Mouse (Mus musculus) spleen, postnatal 4 days (tissue): ENCODE results near the gene Aurka.
A peak's percentile ranks its signal among the peaks of the same experiment; 100 is the strongest.

Source experiments
- DNase-seq, 2 experiments: peaks; one replicate each; pipeline ENCODE4 v3.0.0; 2022; ENCODE audit warnings: low spot score in 2 of 2

Aurka gene

DNA sequence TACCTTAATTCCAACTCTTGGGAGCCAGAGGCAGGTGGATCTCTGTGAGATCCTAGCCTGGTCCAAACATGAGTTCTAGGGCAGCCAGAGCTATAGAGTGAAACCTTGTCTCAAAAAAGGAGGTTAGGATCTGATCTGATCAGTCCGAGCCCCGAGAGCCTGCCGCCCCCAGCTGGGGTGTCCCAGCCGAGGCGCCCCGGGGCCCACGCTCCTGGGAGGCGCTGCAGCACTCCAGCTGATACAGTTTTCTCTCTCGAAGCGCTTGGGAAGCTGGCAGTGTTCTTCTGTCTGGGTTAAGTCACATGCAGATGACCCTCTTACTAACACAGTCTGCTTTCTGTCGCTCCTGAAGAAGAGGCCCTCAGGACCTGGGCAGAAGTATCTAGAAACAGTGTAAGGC is 11.0 kb upstream of the Aurka start:
- no peak for DNase-seq

DNA sequence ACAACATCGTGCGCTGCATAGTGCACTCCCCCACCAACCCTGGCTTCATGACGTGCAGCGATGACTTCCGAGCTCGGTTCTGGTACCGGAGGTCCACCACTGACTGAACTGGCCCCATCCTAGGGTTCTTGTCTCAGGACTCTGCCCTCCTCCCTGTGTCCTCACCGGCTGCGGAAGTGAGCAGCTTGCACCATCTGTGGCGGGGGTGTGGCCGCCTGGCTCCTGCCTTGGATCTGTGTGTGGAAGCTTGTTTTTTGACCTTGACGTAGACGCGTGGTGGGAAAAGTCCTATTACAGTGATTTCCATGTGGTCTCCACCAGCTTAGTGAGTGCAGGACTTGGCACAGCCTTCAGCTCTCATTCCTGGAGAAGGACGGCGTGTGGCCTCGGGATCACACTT is 10.2 kb upstream of the Aurka start:
- DNase-seq, result no peak

DNA sequence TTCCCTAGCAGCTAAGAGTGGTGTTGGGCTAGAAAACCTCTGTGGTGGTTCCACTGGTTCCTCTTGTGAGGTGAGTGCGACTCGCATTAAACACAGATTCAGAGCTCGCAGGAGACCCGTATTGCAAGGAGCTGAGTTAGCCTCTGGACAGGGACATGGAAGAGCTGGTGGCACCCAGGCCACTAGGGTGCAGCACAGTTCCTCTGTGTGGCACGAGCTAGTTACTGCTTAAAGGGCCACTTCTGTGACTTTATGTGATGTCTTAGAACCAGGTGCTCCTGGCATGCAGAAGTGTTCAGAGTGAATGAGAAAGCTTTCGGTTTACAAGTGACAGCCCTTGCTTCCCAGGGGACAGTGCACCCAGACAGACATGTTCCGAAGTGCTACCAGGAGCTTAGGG is 8.0 kb upstream of the Aurka start:
- peak; percentile 55 to 77 for DNase-seq

DNA sequence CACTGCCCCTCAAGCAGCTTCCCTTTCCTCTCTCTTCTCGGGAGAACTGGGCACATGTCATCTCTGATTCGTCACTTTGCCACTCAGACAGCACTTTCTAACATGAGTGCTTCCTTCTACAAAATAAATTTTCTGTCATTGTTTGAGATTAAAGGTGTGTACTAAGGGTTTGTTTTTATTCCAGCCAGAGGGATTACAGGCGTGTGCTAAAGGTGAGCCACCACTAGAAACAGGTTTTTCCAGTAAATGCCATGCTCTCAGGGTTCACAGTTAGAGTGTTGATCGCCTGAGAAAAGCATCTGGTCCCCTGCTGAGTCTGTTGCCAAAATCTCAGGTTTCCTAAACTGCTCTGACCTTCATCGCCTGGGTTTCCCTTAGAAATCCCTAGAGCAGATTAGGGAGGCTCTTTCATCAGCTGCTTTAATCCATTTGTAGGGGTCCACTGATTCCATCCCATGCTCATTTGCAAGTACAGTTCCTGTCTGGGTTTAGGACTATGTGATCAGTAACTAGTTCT is 6.7 kb upstream of the Aurka start:
- no peak for DNase-seq

DNA sequence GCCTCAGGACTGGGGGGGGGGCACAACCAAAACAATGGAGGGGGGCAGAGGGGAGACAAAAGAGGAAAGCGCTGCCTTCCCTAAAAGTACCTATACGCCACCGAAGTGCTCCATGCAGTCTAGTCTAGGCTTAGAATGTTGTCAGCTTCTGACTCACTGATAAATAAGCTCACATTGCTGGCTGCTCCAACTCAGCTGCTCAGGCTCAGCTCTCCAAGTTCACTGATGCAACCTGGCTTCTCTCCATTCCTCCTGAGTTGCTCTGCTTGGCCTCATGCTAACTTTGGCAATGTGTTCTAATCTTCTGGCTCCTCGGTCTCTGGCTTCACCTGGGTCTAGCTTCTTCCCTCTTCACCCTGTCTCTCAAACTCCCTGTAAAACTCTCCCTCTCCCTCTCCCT is 6.2 kb upstream of the Aurka start:
- DNase-seq, result no peak

DNA sequence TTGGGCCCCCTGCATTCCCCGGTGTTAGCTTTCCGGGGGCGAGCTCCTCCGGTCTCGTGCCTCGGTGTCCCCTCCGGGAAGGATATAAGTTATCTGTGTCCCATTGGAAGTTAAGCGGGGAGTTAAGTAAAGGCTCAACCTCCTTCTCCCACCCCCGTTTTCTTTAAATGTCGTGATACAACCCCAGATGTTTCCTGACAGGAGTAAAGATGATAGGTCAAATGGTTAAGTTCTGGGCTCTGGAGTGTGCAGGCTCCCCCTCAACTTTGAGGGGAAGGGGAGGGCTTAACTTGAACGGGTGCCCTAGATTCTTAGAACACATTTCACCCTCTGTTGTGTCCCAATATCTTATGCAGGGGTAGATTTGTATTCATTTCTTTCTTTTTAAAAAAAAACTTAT is 923 bp upstream of the Aurka start:
- DNase-seq, result no peak

DNA sequence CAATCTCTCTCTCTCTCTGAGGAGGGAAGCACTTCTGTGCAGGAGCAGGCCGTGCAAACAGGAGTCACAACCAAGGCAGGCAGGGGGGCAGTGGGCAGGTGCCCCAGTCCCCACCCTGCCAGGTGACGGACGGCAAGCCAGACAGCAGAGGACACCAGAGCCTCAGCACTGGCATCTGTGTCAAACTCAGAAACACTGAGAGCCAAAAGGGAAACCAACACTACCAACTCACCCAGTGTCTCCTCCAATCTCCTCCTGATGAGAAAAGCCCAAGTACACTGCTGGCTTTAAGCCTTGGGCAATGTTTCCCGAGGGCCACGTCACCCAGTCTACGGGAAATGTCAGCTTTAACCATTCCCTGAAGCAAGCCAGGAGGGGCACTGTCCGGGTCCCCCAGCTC is 7.2 kb downstream of the Aurka start:
- DNase-seq, result no peak

DNA sequence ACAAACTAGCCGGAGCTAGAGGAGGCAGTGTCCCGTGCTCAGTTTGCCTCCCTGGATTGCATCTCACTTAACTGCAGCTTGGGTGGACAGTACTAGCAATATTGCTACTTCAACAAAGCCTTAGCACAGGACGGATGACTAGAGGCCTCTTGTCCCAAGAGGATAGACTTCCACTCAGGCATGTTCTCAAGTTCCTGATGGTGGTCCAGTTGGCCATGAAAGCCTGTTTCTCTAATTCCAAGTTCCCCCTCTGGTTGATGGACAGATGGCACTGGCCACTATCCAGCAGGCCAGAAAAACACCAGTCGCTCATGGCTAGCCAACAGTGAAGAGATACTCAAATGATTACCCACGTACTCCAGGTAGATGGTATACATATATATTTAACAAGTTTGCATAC is 14.5 kb downstream of the Aurka start:
- DNase-seq, result no peak

DNA sequence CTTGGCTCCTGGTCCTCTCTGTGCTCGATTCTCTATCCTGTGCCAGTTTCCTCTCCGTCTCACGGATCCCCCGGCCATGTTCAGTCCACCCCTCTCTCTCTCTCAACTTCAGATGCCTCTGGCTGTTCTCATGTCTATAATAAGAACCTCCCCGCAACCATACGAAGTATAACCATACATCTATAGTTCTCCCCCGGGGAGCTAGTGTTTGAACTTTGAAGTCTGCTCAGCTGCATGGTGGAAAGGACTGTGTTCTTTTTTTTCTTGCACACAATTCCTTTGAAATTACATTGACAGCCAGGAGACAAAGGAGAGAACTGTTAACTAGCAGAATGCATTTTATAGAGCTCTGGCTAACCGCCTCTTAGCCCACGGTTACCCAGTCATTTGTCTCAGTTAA is 15.6 kb downstream of the Aurka start:
- no peak for DNase-seq

DNA sequence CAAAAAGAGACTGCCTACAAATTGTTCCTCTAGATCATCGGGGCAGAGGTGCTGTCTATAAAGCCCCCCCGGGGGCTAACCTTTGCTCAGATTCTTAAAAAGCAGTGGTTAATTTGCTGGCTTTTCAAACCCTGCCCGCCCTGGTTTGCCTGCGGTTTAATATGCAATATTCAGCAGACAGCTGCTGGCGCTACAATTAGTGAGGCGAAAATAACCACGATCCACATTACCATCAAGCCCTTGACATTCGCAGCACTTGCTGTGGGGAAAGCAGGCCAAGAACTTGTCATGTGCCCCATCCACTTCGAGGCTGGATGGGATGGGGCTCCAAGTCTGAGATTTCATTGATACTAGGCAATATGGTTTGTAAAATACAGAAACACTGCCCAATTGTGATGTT is 17.1 kb downstream of the Aurka start:
- no peak for DNase-seq

DNA sequence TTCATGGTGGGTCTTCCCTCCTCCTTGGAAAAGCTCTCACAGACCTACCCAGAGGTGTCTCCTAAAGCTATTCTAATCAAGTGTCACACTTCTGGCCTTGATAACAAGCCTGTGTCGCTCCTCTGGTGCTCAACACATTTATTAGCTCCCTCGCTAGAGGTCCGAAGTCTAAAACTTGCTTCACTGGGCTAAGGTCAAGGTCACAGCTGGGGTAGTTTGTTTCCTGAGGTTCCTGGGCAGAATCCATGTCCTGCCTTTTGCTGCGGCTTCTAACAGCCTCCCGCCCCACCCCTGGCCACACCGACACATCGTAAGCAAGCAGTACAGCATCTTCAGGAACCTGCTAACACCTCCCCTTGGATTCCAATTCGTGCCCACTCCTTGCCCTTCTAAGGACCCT is 19.6 kb downstream of the Aurka start:
- no peak for DNase-seq

DNA sequence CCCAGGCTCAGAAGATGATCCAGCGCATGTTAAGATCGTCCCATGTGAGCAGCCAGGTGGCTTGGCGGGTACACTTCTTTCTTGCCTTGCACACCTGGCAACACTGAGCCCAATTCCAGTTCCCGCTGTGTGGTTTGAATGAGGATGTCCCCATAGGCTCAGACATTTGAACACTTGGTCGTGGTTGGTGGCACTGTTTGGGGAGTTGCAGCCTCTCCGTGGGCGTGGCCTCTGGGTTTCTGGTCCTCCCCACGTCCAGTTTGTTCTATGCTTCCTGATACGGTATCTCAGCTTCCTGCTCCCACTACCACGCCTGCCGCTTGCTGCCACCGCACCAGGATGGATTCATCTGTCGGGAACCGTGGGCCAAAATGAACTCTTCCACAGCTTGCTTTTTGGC is 20.6 kb downstream of the Aurka start:
- no peak for DNase-seq

DNA sequence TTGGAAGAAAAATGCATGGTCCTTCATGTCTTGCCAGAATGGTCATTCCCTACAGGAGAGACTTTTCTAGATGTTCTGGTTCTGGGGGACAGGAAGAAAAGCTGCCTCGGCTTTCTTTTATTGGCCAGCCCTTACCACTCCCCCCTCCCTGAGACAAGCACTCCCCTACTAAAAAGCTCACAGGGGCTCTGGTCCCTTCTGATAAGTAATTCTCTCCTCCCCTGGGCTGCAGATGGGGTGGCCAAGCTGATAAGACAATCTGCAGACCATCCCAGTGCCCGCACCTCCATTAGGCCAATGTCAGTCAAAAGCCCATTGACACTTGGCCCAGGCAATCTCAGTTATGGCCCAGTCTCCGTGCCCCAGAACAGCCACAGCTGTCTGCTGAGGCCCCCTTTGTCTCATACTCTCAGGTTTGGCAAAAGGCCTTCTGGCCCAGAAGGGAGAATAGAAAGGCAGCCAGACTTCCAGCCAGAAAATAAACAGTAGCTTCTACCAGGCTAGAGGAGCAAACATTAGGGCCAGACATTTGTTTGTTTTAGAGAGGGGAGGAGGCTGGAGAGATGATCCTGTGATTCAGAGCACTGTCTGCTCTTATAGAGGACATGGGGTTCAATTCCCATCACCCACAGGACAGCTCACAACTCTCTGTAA is 21.9 kb downstream of the Aurka start:
- DNase-seq, result peak in 1 of 2 experiments; percentile 70

DNA sequence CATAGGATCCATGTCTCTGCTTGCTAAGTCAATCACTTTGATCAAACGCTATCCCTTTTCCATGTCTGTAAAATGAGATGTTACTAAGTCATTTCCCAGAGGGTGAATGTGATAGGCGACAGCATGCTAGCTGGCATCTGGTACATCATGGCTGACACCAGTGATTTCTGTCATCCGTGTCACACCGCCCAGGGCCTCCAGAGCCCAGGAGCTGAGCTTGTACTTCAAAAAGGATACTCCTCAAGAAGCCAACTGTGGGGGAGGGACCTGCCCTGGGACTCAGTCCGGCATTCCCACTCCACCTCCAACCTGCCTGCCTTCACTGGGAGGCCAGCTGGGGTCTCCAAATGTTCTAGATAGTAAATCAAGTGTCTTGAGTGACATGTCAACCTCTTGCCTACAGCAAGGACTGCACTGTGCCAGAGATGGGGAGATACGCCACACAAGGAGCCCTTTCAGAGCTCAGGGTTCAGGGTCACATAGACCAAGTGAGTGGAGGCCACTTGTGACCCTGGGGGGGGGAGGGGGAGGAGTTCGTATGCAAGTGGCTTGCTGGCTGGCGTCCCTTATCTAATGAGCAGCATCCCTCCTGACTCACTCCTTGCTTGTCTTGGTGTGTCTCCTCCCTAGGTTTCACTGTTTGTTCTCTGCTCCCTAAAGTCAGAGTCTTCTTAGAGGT is 23.3 kb downstream of the Aurka start:
- DNase-seq, result peak; percentile 65 to 73

DNA sequence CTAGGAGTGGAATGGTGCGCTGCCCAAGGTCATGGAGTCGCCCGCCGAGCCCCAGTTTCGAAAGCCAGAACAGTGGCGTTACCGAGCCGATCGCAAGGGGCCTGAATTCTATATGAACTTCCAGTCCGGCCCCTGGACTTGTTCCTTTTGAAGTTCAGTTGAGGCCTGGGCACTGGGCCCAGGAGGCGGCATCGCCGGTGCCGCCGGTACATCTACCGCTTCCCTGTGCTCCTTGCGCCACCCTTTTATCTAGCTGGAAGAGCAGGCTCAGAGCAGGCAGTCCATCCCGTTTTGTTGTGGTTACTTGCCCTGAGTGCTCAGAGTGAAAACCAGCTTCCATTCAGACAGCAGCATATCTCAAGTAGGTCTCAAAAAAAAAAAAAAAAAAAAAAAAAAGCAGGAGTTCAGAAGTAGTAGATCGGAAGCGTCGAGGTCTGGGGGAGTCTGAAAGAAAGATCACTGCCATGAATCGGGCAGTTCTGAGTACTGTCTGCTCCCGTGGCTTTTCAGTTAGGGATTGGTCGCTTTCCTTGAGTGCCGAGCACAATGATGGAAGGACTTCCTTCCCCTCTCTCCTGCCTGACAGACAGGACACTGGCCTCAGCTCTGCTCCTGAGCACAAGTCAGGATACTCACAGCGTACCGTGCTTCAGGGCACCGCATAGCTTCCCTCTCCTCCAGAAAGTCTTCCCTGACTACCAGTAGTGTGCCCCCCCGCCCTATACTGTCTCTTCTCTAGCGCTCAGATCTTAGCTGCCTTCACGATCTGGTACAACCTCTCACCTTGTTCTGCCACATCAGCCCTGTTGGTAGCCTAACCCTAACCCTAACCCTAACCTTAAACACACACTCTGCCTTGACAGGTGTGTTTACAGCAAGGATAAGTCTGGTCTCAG is 24.1 kb downstream of the Aurka start:
- peak in 1 of 2 experiments; percentile 45 for DNase-seq

DNA sequence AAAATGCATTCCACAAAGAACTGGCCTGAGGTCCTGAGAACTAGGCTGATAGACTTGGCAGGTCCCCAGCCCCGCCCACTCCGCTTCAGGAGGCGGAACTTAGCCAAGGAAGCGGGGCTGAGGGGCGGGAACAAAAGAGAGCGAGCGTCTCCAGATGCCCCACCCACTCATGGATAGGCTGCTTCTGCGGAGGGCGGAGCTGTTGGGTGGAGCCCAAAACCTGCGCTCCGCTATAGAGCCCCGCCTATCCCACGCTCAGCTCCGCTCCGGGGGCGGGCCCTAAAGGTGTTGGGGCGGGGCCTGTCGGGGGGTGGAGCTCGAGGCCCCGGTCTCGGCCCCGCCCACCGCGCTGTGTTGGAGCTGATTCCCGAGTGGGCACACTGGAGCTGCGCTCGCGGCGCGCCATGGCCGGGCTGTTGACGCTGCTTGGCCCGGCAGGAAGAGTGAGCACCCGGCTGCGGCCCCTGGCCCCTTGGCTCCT is 25.0 kb downstream of the Aurka start, which contains the start of gene Fam210b:
Gene Fam210b (plus strand): TSS at position 308 of the 481 bp plus-strand sequence.
- DNase-seq, result peak; percentile 97 to 99

DNA sequence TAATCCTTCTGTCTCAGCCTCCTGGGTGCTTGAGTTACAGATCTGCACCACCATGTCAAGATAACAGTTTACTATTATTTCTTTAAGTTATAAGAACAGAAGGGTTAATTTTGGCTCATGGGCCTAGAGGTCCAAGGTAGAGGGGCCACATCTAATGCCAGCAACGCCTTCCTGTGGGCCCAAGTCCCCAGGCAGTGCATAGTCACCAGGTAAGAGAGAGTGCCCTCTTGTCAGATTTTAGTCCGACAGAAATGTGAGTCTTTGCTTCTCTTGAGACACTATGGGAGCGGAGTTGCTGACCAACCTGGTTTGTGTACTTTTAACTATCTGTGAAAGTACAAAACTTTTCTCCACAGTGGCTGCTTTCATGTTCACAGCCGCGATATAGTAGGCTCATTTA is 25.7 kb downstream of the Aurka start:
- DNase-seq, result no peak

DNA sequence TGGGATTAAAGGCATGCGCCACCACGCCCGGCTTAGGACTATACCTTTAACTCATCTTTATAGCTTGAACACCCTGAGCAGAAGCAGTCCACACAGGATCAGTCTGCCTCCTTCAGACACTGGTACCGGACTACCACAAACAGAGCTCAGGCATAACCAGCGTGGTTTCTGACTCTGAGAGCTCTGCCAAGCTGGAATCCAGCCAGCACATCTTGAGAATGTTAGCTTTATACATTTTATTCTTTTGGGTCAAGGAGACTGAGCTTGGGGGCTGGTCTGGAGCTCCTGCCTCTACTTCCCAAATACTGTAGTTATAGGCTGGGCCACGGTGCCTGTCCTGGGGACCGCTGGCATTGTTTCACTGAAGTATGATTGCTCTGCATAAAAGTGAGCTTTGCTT is 26.6 kb downstream of the Aurka start:
- no peak for DNase-seq

DNA sequence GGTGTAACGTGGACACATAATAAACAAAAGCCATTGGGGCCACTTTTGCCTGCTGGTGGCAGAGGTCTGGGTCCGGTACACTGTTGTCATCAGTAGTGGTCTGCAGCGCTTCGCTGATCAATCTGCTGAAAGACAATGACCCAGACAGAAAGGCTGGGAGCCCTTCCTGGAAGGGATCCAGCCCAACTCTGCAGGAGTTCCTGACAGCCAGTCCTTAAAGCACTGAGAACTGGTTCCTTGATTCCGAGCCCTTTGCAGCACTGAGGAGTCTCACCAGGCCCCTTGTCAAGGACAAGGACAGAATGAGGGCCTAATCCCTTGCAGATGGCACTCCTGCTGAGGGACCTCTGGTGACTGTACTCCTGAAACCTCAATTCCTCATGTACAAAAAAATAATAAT is 28.7 kb downstream of the Aurka start:
- no peak for DNase-seq

DNA sequence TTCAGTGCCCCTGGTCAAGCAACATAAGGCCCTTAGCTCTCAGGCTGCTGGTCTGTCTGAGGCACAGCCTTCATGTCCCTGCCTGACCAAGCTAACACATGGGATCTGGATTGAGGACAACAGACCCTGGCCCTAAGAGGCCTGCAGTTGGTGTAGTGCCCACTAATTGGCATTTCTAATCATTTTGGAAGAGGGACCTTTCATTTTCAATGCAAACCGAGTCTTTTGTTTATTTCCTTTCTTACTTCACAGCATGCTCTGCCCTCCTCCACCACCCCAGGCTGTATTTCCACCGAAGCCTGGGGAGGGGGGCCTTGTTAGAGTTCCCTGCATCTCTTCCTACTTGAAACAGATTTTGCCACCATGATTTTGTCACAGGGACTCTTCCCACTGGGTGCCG is 29.4 kb downstream of the Aurka start:
- DNase-seq, result no peak

DNA sequence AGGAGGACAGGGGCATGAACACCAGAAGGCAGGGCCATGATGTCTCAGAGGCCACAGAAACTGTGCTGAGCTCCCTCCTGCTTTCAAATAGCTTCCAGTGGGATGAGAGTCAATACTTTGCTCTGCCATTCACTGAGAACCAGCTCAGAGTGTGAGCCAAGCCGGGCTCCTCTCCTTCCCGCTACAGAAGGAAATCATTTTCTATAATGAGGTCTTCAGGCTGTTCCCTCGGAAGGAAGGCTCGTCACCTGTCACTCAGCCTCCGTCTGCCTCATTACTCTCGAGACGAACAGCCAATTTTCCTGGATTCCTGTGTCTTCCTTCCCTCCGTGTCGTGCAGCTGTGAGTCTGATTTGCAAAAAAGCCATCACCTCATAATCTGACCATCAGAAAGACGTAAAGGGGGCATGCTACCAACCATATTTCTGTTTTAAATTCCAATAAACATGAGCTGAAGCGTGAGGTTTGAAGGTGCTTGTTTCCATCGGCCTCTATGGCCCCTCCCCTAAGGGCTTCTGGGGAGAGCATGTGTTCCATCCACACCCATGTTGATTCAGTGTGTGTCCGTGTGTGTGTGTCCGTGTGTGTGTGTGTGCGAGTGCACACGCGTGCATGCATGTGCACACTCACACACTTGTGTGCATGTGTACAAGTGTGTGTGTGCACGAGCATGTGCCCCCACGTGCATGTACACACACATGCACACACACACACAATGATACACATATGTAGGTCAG is 32.0 kb downstream of the Aurka start:
- DNase-seq, result no peak

DNA sequence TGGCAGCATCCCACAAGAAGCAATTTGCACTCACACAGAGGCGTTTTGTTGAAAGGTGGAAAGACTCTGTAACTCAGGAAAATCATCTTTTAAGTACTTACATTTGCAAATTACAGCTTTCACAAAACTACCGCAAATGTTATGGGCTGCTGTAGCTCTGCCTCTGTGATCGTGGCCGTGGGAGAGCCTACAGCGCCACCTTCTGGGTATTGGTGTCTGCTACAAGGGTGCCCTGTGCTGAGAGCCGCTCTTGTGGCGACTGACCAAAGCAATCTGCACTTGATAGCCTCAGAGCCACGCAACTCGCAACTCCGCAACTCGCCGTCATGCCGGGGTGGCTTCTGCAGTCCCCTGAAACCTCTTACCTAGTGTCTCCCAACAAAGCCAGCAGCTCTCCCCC is 41.2 kb downstream of the Aurka start:
- peak; percentile 63 to 82 for DNase-seq
